Mouse (Mus musculus) testis, adult 2 months (tissue): ENCODE measurements around the gene Adprm.

Experiments
- CTCF ChIP-seq: fragments of 200-500 bp; IDR thresholded peaks from 2 replicates; pipeline ENCODE4 v1.5.1; 2012; ENCODE audit warnings: low read depth, mild to moderate bottlenecking, inconsistent platforms, low read length, moderate library complexity; ENCODE audit not compliant: control insufficient read depth, insufficient read depth, insufficient replicate concordance
- POLR2A ChIP-seq: fragments of 200-500 bp; IDR thresholded peaks from 2 replicates; pipeline ENCODE4 v1.6.1; 2012; ENCODE audit warnings: low read depth, mild to moderate bottlenecking, inconsistent platforms, low read length, moderate library complexity; ENCODE audit not compliant: control insufficient read depth

GRCm38 (mm10) chr11:66998467-66999403 lies 53.7 kb downstream of the Adprm start:
- TF ChIP-seq CTCF = no peak
- no peak for TF ChIP-seq POLR2A
